Mouse (Mus musculus) effector memory CD4-positive, alpha-beta T cell, adult 7 months (primary cell): ENCODE measurements around the gene Vmn1r16. TPM values are rescaled to one million over a fixed set of nuclear protein-coding genes. Genes with fewer than 3 reads are reported as not detected.

ENCODE experiments used
- polyA plus RNA-seq: library from polyadenylated mRNA; unstranded; fragments of 100-300 nt; shearing (Covaris generic); gene quantifications from one replicate; pipeline ENCODE4 v1.2.1, GENCODE M21; 2017

Vmn1r16 gene
- not detected for polyA plus RNA-seq

DNA sequence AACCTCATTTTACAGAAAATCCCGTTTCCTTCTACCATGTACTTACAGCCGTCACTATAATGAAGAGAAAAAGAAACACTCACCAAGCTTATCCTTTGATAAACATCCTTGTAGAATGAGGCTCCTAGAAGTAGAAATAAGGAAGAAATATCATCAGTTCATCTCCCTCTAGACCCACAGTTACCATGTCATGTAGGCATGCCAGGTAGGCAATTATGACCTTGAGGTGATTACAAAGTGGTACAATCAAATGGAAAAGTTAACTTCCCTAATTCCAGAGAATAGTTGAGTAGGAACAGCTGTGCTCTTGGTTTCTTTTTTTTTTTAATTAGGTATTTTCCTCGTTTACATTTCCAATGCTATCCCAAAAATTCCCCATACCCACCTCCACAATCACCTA, at the start of gene Vmn1r16:
Vmn1r16 (minus strand) TSS at position 101 of the 400 bp plus-strand sequence.

GRCm38 (mm10) chr6:57363627-57364026, 34.3 kb upstream of the Vmn1r16 start, which contains the start of gene Vmn1r17:
Gene Vmn1r17, minus strand, starts transcription at chr6:57363727.

Other genes with a start within 250 kb of the Vmn1r16 start
- gene Vmn1r10, start 220.0 kb downstream of the Vmn1r16 start, polyA plus RNA-seq = not detected
- 0.16 TPM for gene Vmn1r11, start 196.0 kb downstream of the Vmn1r16 start, polyA plus RNA-seq
- gene Vmn1r12, start 172.6 kb downstream of the Vmn1r16 start, polyA plus RNA-seq = 0.37 TPM
- gene Vmn1r13, start 126.2 kb downstream of the Vmn1r16 start, polyA plus RNA-seq = 1.1 TPM
- gene Vmn1r14, start 97.8 kb downstream of the Vmn1r16 start, polyA plus RNA-seq = not detected
- gene Vmn1r15, start 71.5 kb downstream of the Vmn1r16 start, polyA plus RNA-seq = not detected
- gene Vmn1r17, start 34.2 kb upstream of the Vmn1r16 start, polyA plus RNA-seq = not detected
- not detected for gene Vmn1r18, start 66.3 kb upstream of the Vmn1r16 start, polyA plus RNA-seq
- gene Vmn1r19, start 74.3 kb upstream of the Vmn1r16 start, polyA plus RNA-seq = not detected
- not detected for gene Vmn1r20, start 99.4 kb upstream of the Vmn1r16 start, polyA plus RNA-seq
- gene Ppm1k, start 206.0 kb upstream of the Vmn1r16 start, polyA plus RNA-seq = 12.8 TPM